Mouse (Mus musculus) thymus, postnatal 10 days (tissue): Measurements from ENCODE around the gene Foxf1.

Experiments
- DNase-seq, 2 experiments: peaks; one replicate each; pipeline ENCODE4 v3.0.0; 2021; ENCODE audit warnings: low spot score in 2 of 2

The Foxf1 gene

DNA sequence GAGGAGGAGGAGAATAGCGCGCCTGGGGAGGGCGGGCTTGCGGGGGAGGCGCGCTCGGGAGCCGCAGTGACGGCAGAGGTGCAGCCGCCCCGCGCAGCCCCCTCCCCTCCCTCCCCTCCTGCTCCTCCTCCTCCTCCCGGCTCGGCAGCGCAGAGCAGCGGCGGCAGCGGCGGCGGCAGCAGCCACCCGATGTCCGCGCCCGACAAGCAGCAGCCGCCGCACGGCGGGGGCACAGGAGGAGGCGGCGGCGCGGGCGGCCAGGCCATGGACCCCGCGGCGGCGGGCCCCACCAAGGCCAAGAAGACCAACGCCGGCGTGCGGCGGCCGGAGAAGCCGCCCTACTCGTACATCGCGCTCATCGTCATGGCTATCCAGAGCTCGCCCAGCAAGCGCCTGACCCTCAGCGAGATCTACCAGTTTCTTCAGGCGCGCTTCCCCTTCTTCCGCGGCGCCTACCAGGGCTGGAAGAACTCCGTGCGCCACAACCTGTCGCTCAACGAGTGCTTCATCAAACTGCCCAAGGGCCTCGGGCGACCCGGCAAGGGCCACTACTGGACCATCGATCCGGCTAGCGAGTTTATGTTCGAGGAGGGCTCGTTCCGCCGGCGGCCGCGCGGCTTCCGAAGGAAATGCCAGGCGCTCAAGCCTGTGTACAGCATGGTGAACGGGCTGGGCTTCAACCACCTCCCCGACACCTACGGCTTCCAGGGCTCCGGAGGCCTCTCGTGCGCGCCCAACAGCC, at the start of gene Foxf1:
Gene Foxf1 (plus strand): TSS at position 177 of the 742 bp plus-strand sequence.
- DNase-seq, result no peak

- no peak for DNase-seq
Observed at GRCm38 (mm10) chr8:121035611-121036010, 48.6 kb upstream of the Foxf1 start.

- DNase-seq, result no peak
Observed at GRCm38 (mm10) chr8:121043719-121044440, 40.3 kb upstream of the Foxf1 start.

DNA sequence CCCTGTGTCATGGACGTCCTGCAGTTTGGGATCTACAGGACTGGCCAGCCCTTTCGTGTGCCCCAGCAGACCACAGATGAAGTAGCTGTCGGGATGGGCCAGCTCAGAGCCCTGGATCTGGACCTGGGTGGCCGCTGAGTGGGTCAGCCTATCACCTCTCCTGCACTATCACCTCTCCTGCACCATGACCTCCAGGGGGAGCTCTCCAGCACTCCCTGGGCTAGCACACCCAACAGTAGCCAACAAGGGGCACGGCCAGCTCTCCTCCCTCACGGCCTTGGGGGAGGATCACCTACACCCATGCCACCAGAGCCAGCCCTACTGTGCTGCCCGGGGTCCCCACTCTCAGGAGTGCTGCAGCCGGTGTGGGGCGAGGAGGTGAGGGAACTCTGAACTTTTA, 36.7 kb upstream of the Foxf1 start:
- peak in 1 of 2 experiments; percentile 47 for DNase-seq

- no peak for DNase-seq
Observed at GRCm38 (mm10) chr8:121058081-121058480, 26.1 kb upstream of the Foxf1 start.

GRCm38 (mm10) chr8:121059098-121059497, 25.1 kb upstream of the Foxf1 start:
- no peak for DNase-seq

DNA sequence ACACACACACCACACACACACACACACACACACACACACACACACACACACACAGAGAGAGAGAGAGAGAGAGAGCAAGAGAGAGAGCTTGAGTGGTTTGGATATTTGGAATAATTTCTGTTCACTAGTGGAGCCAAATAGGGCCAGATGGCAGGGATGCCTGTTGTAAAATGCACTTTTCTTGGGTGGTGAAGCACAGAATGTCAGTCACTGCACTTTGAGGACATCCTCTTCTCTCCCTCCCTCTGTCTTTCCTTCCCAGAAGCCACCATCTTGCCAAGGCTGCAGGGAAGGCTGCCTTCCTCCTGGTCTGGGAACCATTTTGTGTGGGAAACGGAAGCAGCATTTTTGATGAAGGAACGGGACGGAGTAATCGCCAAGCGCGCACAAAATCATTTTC, 21.7 kb upstream of the Foxf1 start:
- no peak for DNase-seq

DNA sequence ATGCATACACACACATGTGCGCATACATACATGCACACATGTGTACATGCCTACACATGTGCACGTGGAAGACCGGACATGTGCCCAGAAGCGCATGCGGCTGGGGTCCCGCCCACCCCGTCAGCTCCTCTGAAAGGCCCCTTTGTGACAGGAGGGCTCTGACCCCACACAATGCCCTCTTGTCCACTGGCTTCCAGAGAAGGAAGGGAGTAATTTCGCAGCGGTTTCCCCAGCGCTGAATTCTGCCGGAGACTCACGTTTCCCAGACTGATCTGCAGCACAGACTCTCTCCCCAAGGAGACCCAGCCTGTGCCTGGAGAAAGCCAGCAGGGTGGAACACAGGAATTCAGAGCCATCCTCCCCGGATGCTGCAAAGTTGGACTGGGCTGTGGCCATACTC, 20.5 kb upstream of the Foxf1 start:
- DNase-seq, result no peak

- no peak for DNase-seq
Observed at GRCm38 (mm10) chr8:121071454-121071853, 12.7 kb upstream of the Foxf1 start.

GRCm38 (mm10) chr8:121072406-121073130, 11.6 kb upstream of the Foxf1 start:
- DNase-seq, result no peak

- no peak for DNase-seq
Observed at GRCm38 (mm10) chr8:121073174-121074107, 10.7 kb upstream of the Foxf1 start.

- DNase-seq, result no peak
Observed at GRCm38 (mm10) chr8:121074108-121074847, 9.9 kb upstream of the Foxf1 start.

GRCm38 (mm10) chr8:121074848-121075145, 9.4 kb upstream of the Foxf1 start:
- DNase-seq, result no peak

DNA sequence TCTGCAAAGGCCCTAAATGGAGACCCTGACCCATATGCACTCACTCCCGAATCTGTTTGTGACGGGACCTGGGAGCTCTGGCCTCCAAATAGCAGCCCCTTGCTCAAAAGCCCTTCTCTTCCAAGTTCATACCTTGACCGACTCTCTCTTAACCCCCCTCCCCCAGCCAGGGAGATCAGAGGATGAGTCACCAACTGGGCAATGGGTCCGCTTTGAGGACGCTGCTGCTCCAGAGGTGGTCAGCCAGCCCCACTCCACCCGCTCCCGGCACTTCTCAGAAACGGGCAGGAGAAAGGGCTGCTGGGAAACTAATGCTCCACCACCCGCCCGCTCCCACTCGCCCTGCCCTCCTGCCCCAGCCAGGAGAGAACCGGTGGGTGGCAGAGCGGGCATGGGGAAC, 8.2 kb upstream of the Foxf1 start:
- no peak for DNase-seq

DNA sequence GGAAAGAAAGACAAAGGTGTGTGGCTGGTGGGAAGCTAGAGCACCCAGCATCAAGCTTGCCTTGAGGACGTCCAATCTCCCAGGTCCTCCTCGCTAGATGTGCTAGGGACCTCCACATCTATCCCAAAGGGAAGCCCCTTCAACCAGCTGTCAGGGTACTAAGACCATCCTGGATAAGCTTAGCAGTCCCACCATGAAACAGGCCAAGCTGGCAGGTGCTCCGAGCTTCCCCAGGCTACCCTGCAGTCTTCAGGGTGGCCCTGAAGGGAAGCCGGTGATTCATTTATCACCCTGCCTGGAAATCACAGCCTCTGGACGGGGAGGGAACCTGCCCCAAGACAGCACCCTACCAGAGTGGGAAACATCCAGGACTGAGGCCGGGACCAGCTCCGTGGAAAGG, 7.6 kb upstream of the Foxf1 start:
- DNase-seq, result no peak

DNA sequence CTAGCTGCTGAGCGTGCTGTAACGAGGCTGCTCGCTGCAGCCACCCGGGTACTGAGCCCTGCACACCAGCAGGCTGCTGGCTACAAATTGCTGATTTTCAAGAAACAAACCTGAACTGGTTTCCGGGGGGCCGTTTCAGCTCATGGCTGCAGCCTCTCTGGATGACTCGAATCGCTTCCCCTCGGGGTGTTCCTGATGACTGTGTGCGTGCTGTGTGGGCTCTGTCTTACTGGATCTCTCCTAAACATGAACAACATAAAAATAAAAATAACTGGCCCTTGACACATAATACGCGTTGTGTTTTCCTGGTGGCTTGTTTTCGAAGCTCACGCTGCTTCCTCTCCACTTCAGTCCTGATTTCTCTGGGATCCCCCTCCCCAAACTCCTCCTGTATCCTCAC, 5.5 kb upstream of the Foxf1 start:
- no peak for DNase-seq

- DNase-seq, result no peak
Observed at GRCm38 (mm10) chr8:121079201-121079600, 5.0 kb upstream of the Foxf1 start.

DNA sequence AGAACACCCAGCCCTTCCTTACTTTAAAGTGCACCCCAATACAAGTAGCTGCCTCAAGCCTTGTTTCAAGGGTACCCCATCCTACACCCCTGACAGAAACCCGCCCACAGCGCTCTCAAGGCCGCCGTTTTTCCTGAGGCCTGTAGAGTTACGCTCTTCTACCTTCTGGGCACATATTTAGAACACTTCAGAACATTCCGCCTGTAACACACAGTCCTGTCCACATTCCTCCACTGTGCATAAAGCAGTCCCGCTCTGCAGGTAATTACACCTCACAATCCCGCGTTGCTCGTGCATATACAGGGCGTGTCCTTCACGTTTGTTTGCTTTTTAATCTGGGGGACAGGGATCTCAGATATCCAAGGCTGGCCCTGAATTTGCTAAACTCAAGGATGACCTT, 4.2 kb upstream of the Foxf1 start:
- no peak for DNase-seq

DNA sequence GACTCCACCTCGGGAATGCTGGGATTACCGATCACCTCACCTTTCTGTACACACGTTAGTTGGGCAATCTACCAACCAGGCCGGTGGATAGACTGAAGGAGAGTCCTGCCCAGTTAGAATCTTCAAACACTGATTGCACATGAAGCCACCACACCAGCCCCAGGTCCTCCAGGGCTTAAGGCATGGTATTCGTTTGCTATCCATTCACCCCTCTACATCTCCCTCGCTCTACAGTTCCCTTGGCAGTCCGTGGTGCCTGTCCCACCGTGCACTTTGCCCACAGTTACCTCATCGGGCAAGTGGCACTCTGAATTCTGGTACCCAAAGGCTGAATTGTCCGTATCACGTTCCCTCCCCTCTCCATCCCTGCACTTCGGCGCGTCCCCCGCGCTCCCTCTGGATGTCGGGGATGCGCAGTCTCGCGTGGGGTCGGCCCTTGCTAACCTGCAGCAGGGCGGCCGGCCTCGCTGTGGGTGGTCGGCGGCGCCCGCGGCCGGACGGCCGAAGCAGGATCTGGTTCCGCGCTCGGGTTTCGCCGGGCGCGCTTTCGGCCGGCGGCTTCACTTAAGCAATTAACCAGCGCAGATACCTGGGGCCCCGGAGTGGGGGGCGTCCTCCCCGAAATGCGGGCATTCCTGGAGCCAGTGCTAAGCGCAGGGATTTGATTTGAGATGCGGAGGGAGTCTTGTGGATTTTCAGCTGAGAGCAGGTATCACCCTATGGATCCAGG, 3.7 kb upstream of the Foxf1 start:
- DNase-seq, result no peak

DNA sequence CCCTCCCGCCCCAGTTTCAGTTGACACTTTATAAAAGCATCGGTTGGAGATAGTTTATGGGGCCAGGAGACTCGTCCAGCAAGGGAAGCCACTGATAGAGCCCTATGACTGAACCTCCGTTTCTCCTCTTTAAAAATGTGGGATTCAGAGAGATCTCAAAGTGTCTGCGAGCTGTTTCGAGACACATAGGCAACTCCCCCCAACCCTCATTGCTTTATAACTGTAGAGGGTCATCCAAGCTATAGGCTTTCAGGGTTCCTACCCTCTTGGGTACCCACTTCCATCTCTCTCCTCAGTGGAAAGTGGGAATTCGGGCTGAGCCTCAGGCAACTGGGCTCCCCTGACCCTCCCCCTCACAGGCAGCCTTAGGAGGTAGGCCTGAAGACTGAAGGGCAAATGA, 2.8 kb upstream of the Foxf1 start:
- DNase-seq, result no peak
